Mouse (Mus musculus) CH12.LX (cell line): ENCODE results near the gene Ttll11. TPM values are rescaled to one million over a fixed set of nuclear protein-coding genes. Genes with fewer than 3 reads are reported as not detected.

Source experiments
- DNase-seq: peaks from one replicate; pipeline ENCODE4 v3.0.0-alpha.2; 2013; ENCODE audit errors: extremely low read depth
- H3K27ac ChIP-seq: 2 replicates; pipeline ENCODE4 v1.5.1; 2012; ENCODE audit warnings: low read depth, mild to moderate bottlenecking, control low read depth, moderate library complexity; ENCODE audit not compliant: insufficient read depth
- H3K27me3 ChIP-seq: replicated peaks from 2 replicates; pipeline ENCODE3; 2012; ENCODE audit warnings: inconsistent platforms
- H3K36me3 ChIP-seq, 2 experiments: replicated peaks in 1 of 2; 2 replicates each; pipeline versions ENCODE3 to v1.6.1; 2012; ENCODE audit warnings: inconsistent platforms in 1 of 2, low read length in 1 of 2, mild to moderate bottlenecking in 1 of 2, mixed read lengths in 1 of 2, moderate library complexity in 1 of 2; ENCODE audit not compliant: control insufficient read depth in 1 of 2, insufficient read depth in 1 of 2
- H3K4me1 ChIP-seq, 2 experiments: 2 replicates each; pipeline ENCODE4 v1.6.1; 2012; ENCODE audit warnings: inconsistent platforms in 1 of 2, moderate library complexity in 1 of 2; ENCODE audit not compliant: insufficient read depth in 2 of 2, control insufficient read depth in 1 of 2
- H3K4me2 ChIP-seq: 2 replicates; pipeline ENCODE4 v1.6.1; 2012; ENCODE audit warnings: low read depth, mild to moderate bottlenecking, control low read depth; ENCODE audit not compliant: poor library complexity, insufficient read depth, severe bottlenecking
- H3K4me3 ChIP-seq, 3 experiments: fragments of 150-350 bp in 1 of 3; sonication (generic) in 1 of 3; replicated peaks in 1 of 3; 2 replicates each; pipeline versions ENCODE3 to v1.5.1; 2011 to 2012; ENCODE audit warnings: low read depth in 2 of 3, low read length in 2 of 3, mild to moderate bottlenecking in 2 of 3, moderate library complexity in 2 of 3, control low read depth in 1 of 3, improper control_type of control experiment in 1 of 3, inconsistent platforms in 1 of 3, mixed read lengths in 1 of 3; ENCODE audit not compliant: poor library complexity in 1 of 3
- H3K79me2 ChIP-seq: replicated peaks from 2 replicates; pipeline ENCODE4 v1.6.1; 2012; ENCODE audit warnings: mild to moderate bottlenecking, moderate library complexity; ENCODE audit not compliant: control insufficient read depth, poor library complexity, insufficient read depth, severe bottlenecking; ENCODE audit errors: extremely low read depth
- H3K9ac ChIP-seq: 2 replicates; pipeline ENCODE4 v1.6.1; 2012; ENCODE audit warnings: low read depth, mild to moderate bottlenecking, control low read depth, moderate library complexity; ENCODE audit not compliant: insufficient read depth
- H3K9me3 ChIP-seq: replicated peaks from 2 replicates; pipeline ENCODE3; 2012; ENCODE audit warnings: low read length, inconsistent platforms, mixed read lengths
- BHLHE40 ChIP-seq: IDR thresholded peaks from 2 replicates; pipeline ENCODE4 v1.6.1; 2011; ENCODE audit warnings: mild to moderate bottlenecking, low read depth, low read length, improper control_type of control experiment
- CHD1 ChIP-seq: IDR thresholded peaks from 2 replicates; pipeline ENCODE4 v1.6.1; 2012; ENCODE audit warnings: low read depth, low read length, improper control_type of control experiment, inconsistent platforms
- CHD2 ChIP-seq: IDR thresholded peaks from 2 replicates; pipeline ENCODE4 v1.6.1; 2011; ENCODE audit warnings: low read length, improper control_type of control experiment
- E2F4 ChIP-seq: IDR thresholded peaks from 2 replicates; pipeline ENCODE4 v1.6.1; 2011; ENCODE audit warnings: low read depth, low read length, improper control_type of control experiment; ENCODE audit not compliant: insufficient replicate concordance
- ETS1 ChIP-seq: conservative IDR thresholded peaks from 2 replicates; pipeline ENCODE4 v1.6.1; 2012; ENCODE audit warnings: low read depth, mild to moderate bottlenecking, inconsistent platforms, low read length, improper control_type of control experiment, moderate library complexity
- GABPA ChIP-seq: IDR thresholded peaks from 2 replicates; pipeline ENCODE4 v1.6.1; 2012; ENCODE audit warnings: low read depth, low read length, improper control_type of control experiment, inconsistent platforms; ENCODE audit not compliant: insufficient replicate concordance
- IRF4 ChIP-seq: IDR thresholded peaks from 2 replicates; pipeline ENCODE4 v1.6.1; 2014; ENCODE audit warnings: low read depth, mild to moderate bottlenecking, inconsistent platforms, low read length, improper control_type of control experiment
- JUND ChIP-seq: conservative IDR thresholded peaks from 2 replicates; pipeline ENCODE4 v1.6.1; 2011; ENCODE audit warnings: low read depth, low read length, improper control_type of control experiment
- MAX ChIP-seq: IDR thresholded peaks from 2 replicates; pipeline ENCODE4 v1.6.1; 2011; ENCODE audit warnings: low read length, improper control_type of control experiment
- MYC ChIP-seq: IDR thresholded peaks from 2 replicates; pipeline ENCODE4 v1.6.1; 2011; ENCODE audit warnings: low read depth, mild to moderate bottlenecking, improper control_type of control experiment, low read length
- NELFE ChIP-seq: IDR thresholded peaks from 2 replicates; pipeline ENCODE4 v1.6.1; 2011; ENCODE audit warnings: low read depth, low read length, improper control_type of control experiment
- POLR2A ChIP-seq: IDR thresholded peaks from 2 replicates; pipeline ENCODE4 v1.6.1; 2011; ENCODE audit warnings: low read depth, mild to moderate bottlenecking, improper control_type of control experiment, low read length
- RCOR1 ChIP-seq: conservative IDR thresholded peaks from 2 replicates; pipeline ENCODE4 v1.6.1; 2012; ENCODE audit warnings: low read depth, mild to moderate bottlenecking, inconsistent platforms, low read length, improper control_type of control experiment
- TCF12 ChIP-seq: IDR thresholded peaks from 2 replicates; pipeline ENCODE4 v1.6.1; 2014; ENCODE audit warnings: low read depth, mild to moderate bottlenecking, inconsistent platforms, low read length, improper control_type of control experiment
- USF1 ChIP-seq: IDR thresholded peaks from 2 replicates; pipeline ENCODE4 v1.6.1; 2014; ENCODE audit warnings: low read depth, mild to moderate bottlenecking, inconsistent platforms, low read length, improper control_type of control experiment
- USF2 ChIP-seq: conservative IDR thresholded peaks from 2 replicates; pipeline ENCODE4 v1.6.1; 2011; ENCODE audit warnings: low read depth, low read length, improper control_type of control experiment
- ZKSCAN1 ChIP-seq: IDR thresholded peaks from 2 replicates; pipeline ENCODE4 v1.6.1; 2012; ENCODE audit warnings: low read depth, inconsistent platforms, low read length, improper control_type of control experiment, borderline replicate concordance
- dilution Hi-C: fragments of 300-500 bp; cut with MboI; formaldehyde crosslinking; loops from 2 replicates; pipeline ENCODE4 v1.14.3; 2020; ENCODE audit warnings: low sequenced_read_pairs; ENCODE audit not compliant: extremely low pct_unique_long_range_greater_than_20kb, extremely low pct_ligation_motif_present
- in situ Hi-C: fragments of 300-500 bp; cut with MboI; formaldehyde crosslinking; loops from 3 replicates; pipeline ENCODE4 v1.14.3; 2019; ENCODE audit warnings: low sequenced_read_pairs, low pct_ligation_motif_present, low pct_unique_long_range_greater_than_20kb, mixed read lengths
- polyA plus RNA-seq: library from polyadenylated mRNA; unstranded; fragments of >175 nt; gene quantifications from 2 replicates; pipeline ENCODE4 v1.2.1, GENCODE M21; 2012; ENCODE audit warnings: low read depth; ENCODE audit not compliant: insufficient read length
- total RNA-seq, 2 experiments: library from RNA; depleted of rRNA; stranded (reverse); fragments of 300-350 nt in 1 of 2; fragments of >200 nt in 1 of 2; gene quantifications; 2 replicates each; pipeline ENCODE4 v1.2.3; 2012 to 2014

The Ttll11 gene
- total and polyA plus RNA-seq, 3 experiments = 0.04 to 0.31 (median 0.11) TPM

DNA sequence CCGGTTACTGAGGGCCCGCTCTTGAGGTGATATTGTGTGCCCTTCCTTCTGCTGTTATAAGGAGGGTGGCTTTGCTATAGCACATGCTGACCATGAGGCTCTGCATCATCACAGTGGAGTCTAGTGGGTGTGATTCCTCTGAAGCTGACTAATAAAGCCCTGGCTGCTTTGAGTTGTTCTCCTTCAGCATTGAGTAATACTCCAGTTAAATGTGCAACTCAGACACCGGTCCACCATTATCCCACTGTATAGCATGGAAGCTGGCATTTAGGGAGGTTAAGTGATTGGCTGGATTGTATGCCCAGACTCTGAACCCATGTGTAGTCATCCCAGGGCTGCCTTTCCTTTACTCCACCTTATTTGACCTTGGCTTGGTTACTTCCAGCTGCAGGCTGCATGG is 101.2 kb downstream of the Ttll11 start:
- no peak for DNase-seq
- H3K4me2 ChIP-seq = no peak overlapping the region
- no peaks in the 10 kb centered on the region for H3K36me3 ChIP-seq
- no peak for TF ChIP-seq NELFE
- no peak for TF ChIP-seq BHLHE40
- TF ChIP-seq CHD2 = no peak
- TF ChIP-seq RCOR1 = no peak
- TF ChIP-seq ETS1 = no peak
- no peak for TF ChIP-seq USF2
- TF ChIP-seq TCF12 = no peak
- TF ChIP-seq CHD1 = no peak
- no peak for TF ChIP-seq POLR2A
- TF ChIP-seq E2F4 = no peak
- TF ChIP-seq GABPA = no peak
- TF ChIP-seq JUND = no peak
- no peak for TF ChIP-seq MYC
- no peak for TF ChIP-seq USF1
- no peaks in the 10 kb centered on the region for H3K79me2 ChIP-seq
- no peak overlapping the region for H3K4me3 ChIP-seq
- dilution Hi-C loops (no loop called here), in situ Hi-C loops (no loop called here)
- peaks cover 0 to 6% of the 10 kb centered on the region in 2 experiments; a peak in 2 of 4 replicates for H3K4me1 ChIP-seq
- peaks cover 2% of the 10 kb centered on the region for H3K9me3 ChIP-seq
- H3K27ac ChIP-seq = no peak overlapping the region
- peaks cover 2% of the 10 kb centered on the region for H3K27me3 ChIP-seq
- no peak overlapping the region for H3K9ac ChIP-seq

- Histone ChIP-seq H3K9ac (no peak overlapping the region), H3K4me2 (no peak overlapping the region), H3K27ac (no peak overlapping the region), H3K79me2 (no peaks in the 10 kb centered on the region), H3K9me3 (peaks cover 4% of the 10 kb centered on the region)
- TF ChIP-seq RCOR1 (no peak), POLR2A (no peak), MAX (no peak), MYC (no peak), USF1 (no peak), IRF4 (no peak)
- TF ChIP-seq, all 38 proteins: peak for 0
- no peaks in the 10 kb centered on the region for H3K36me3 ChIP-seq
- dilution Hi-C loops (no loop called here), in situ Hi-C loops (no loop called here)
- no peak for DNase-seq
- H3K4me1 ChIP-seq = no peaks in the 10 kb centered on the region; a peak in 1 of 4 replicates
- H3K27me3 ChIP-seq = peaks cover 2% of the 10 kb centered on the region
- H3K4me3 ChIP-seq = no peak overlapping the region
Observed at GRCm38 (mm10) chr2:35875572-35875971, 104.1 kb downstream of the Ttll11 start.

DNA sequence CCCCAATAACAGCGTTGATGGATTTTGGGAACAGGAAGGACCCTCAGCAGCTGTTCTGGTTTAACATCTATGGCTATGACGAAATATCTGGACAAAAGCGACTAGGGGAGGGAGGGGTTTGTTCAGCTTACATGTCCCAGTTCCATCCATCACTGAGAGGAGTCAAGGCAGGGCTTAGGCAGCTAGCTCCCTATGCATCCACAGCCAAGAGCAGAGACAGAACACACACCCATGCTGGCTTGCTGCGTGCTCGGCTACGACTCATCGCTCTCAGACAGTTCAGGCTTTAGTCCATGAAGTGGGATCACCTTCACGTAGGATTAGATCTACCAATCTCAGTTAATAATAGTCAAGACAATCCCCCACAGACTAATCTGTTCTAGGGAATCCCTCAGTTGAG is 105.3 kb downstream of the Ttll11 start:
- Histone ChIP-seq H3K27me3 (no peaks in the 10 kb centered on the region), H3K9me3 (peaks cover 4% of the 10 kb centered on the region), H3K4me2 (no peak overlapping the region), H3K4me3 (no peak overlapping the region), H3K27ac (no peak overlapping the region), H3K9ac (no peak overlapping the region), H3K79me2 (no peaks in the 10 kb centered on the region), H3K4me1 (no peaks in the 10 kb centered on the region), H3K36me3 (no peaks in the 10 kb centered on the region)
- no peak for TF ChIP-seq ZKSCAN1
- dilution Hi-C loops = no loop called here
- in situ Hi-C loops = no loop called here
- no peak for DNase-seq
